Mouse (Mus musculus) lung, embryonic 14.5 days (tissue): ENCODE measurements around the gene Cish. TPM values are rescaled to one million over a fixed set of nuclear protein-coding genes. Genes with fewer than 3 reads are reported as not detected.
A peak's percentile ranks its signal among the peaks of the same experiment; 100 is the strongest.

Experiments
- ATAC-seq: fragments of 200-750 bp; cut with Nextera tagmentation; 2 replicates; pipeline ENCODE4 v1.8.0; 2017; ENCODE audit warnings: mild to moderate bottlenecking, moderate TSS enrichment, moderate library complexity; ENCODE audit not compliant: insufficient read depth
- DNase-seq: peaks from one replicate; pipeline ENCODE4 v3.0.0-alpha.2; 2015
- H3K27ac ChIP-seq: fragments of 300-500 bp; sonication (generic); 2 replicates; pipeline ENCODE4 v1.5.1; 2014; ENCODE audit warnings: low read depth, mild to moderate bottlenecking, moderate library complexity
- H3K27me3 ChIP-seq: fragments of 300-500 bp; sonication (generic); 2 replicates; pipeline ENCODE4 v1.6.1; 2014; ENCODE audit warnings: low read length, control low read depth; ENCODE audit not compliant: insufficient read depth
- H3K36me3 ChIP-seq: fragments of 300-500 bp; sonication (generic); 2 replicates; pipeline ENCODE4 v1.6.1; 2014; ENCODE audit warnings: control low read depth; ENCODE audit not compliant: insufficient read depth
- H3K4me1 ChIP-seq: fragments of 300-500 bp; sonication (generic); 2 replicates; pipeline ENCODE4 v1.6.1; 2014; ENCODE audit warnings: antibody characterized with exemption, control low read depth; ENCODE audit not compliant: insufficient read depth
- H3K4me2 ChIP-seq: fragments of 300-500 bp; sonication (generic); 2 replicates; pipeline ENCODE4 v1.6.1; 2014; ENCODE audit warnings: mild to moderate bottlenecking
- H3K4me3 ChIP-seq: fragments of 300-500 bp; sonication (generic); 2 replicates; pipeline ENCODE4 v1.5.1; 2014; ENCODE audit warnings: low read depth, low read length
- H3K9ac ChIP-seq: fragments of 300-500 bp; sonication (generic); 2 replicates; pipeline ENCODE4 v1.6.1; 2014
- H3K9me3 ChIP-seq: fragments of 300-500 bp; sonication (generic); 2 replicates; pipeline ENCODE4 v1.6.1; 2016; ENCODE audit warnings: low read depth, low read length, control low read depth
- CTCF ChIP-seq: IDR thresholded peaks from 2 replicates; pipeline ENCODE4 v1.5.1; 2016; ENCODE audit warnings: antibody characterized with exemption, low read depth
- WGBS: fragments of 180-500 bp; shearing (Covaris S2); extraction: QIAGEN DNeasy Blood & Tissue Kit; methylation state at CpG from one replicate; pipeline ENCODE4 v1.1.7; 2014; 5-methylcytosine and 5-hydroxymethylcytosine counted together
- polyA plus RNA-seq: library from polyadenylated mRNA; unstranded; fragments of >200 nt; fragmentation: Nextera tagmentation; extraction: Ambion mirVana; gene quantifications from 2 replicates; pipeline ENCODE4 v1.2.1, GENCODE M21; 2014

Cish gene
- polyA plus RNA-seq, 1 experiment from 2014 or later = 8.5 TPM

DNA sequence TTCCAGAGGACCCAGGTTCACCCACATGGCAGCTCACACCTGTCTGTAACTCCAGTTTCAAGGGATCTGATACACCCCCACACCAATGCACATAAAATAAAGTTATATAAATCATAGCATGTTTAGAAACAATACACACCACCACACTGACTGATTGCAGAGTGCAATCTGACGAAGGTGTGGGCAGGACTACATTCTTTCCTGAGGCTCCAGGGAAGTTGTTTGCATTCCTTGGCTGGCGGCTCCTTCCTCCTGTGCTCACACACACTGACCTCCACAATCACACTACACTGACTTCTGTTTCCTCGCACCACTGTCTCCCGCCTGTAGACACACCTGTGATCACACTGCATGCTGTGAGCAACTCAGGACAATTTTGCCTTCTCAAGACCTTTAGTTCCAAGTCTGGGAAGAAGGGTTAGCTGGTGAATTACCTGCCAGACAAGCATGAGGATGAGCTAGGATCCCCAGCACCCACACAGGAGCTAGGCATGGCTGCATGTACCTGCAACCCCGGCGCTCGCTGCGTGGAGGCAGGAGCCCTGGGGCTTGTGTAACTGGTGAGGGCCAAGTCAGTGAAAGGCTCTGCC lies 26.7 kb downstream of the Cish start:
- Histone ChIP-seq H3K27ac (no peak overlapping the region), H3K9ac (no peak overlapping the region), H3K4me2 (no peak overlapping the region), H3K4me3 (no peak overlapping the region), H3K9me3 (no peaks in the 10 kb centered on the region), H3K27me3 (no peaks in the 10 kb centered on the region), H3K36me3 (no peaks in the 10 kb centered on the region), H3K4me1 (no peaks in the 10 kb centered on the region)
- no peak for DNase-seq
- 67% methylated on average over 8 of the region's 8 CpGs for WGBS
- no peak for TF ChIP-seq CTCF
- no peak for ATAC-seq

- no peak overlapping the region for H3K4me2 ChIP-seq
- no peak for ATAC-seq
- no peak for TF ChIP-seq CTCF
These were observed 27.7 kb downstream of the Cish start for GRCm38 (mm10) chr9:107323558-107323957.

DNA sequence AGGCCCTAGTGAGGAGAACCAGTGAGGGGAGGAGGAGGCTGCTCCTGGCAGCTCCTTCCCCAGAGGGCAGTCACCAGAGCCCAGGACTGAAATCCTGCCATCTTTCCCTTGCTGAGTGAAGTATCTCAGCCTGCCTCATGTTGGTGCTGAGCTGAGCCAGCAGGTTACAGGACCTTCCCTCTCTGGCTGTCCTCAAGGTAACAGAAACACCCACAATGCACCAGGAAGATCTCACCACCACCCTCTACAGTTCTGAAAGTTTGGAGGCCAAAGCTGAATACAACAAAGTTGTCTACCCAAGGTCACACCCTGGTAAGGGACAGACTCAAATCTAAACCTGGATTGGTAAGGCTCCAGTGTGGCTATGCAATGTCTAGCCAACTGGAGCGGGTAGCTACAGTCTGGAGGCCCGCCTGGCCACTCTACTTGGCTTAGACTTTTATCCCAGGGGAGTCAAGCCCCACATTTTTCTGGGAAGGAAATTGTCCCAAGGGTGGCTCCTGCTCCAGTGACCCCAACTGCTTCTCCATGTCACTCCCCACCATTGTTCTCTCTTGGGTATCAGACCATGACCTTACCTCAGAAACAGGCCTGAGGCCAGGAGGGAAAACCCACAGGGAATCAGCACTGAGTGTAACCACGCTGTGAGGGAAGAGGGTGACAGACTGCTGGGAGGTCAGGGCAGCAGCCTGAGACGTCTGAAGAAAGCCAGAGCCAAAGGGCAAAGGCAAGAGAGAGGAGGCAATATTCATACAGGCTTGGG lies 29.2 kb downstream of the Cish start:
- Histone ChIP-seq H3K27me3 (no peaks in the 10 kb centered on the region), H3K4me3 (no peak overlapping the region), H3K9ac (no peak overlapping the region), H3K27ac (no peak overlapping the region), H3K9me3 (no peaks in the 10 kb centered on the region), H3K36me3 (no peaks in the 10 kb centered on the region), H3K4me1 (no peaks in the 10 kb centered on the region), H3K4me2 (no peak overlapping the region)
- DNase-seq (no peak), ATAC-seq (no peak)
- WGBS = 55% methylated on average over 4 of the region's 4 CpGs
- TF ChIP-seq CTCF = no peak

More at GRCm38 (mm10) chr9:107323558-107323957, 27.7 kb downstream of the Cish start:
- H3K36me3 ChIP-seq = no peaks in the 10 kb centered on the region
- H3K27ac ChIP-seq = no peak overlapping the region
- H3K9me3 ChIP-seq = no peaks in the 10 kb centered on the region
- no peak overlapping the region for H3K9ac ChIP-seq
- no peaks in the 10 kb centered on the region for H3K4me1 ChIP-seq
- WGBS = 55% methylated on average over 6 of the region's 6 CpGs
- H3K4me3 ChIP-seq = no peak overlapping the region
- H3K27me3 ChIP-seq = no peaks in the 10 kb centered on the region
- DNase-seq = peak; percentile 34

DNA sequence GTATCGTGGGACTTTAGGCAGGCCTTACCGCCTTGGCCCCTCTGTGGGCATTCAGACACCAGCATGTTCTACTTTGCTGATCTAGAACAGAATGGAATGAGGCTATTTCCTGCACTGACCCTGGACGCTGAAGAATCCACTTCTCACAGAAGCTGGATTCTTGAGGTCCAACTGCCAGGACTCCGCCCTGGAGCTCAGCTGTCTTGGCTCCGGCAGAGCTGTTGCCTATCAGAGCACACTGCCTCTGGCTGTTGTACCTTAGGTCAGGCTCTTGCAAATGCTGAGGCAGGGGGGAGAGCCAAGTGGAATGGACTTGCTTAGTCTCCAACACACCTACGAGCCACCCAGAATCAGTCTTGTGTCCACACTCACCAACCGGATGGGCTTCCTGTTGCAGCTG lies 30.1 kb downstream of the Cish start:
- Histone ChIP-seq H3K4me1 (no peaks in the 10 kb centered on the region), H3K9me3 (no peaks in the 10 kb centered on the region), H3K9ac (no peak overlapping the region), H3K27me3 (no peaks in the 10 kb centered on the region), H3K4me2 (no peak overlapping the region), H3K36me3 (no peaks in the 10 kb centered on the region), H3K27ac (no peak overlapping the region), H3K4me3 (no peak overlapping the region)
- DNase-seq = no peak
- no peak for ATAC-seq
- TF ChIP-seq CTCF = no peak
- WGBS = 75% methylated on average over 7 of the region's 7 CpGs

DNA sequence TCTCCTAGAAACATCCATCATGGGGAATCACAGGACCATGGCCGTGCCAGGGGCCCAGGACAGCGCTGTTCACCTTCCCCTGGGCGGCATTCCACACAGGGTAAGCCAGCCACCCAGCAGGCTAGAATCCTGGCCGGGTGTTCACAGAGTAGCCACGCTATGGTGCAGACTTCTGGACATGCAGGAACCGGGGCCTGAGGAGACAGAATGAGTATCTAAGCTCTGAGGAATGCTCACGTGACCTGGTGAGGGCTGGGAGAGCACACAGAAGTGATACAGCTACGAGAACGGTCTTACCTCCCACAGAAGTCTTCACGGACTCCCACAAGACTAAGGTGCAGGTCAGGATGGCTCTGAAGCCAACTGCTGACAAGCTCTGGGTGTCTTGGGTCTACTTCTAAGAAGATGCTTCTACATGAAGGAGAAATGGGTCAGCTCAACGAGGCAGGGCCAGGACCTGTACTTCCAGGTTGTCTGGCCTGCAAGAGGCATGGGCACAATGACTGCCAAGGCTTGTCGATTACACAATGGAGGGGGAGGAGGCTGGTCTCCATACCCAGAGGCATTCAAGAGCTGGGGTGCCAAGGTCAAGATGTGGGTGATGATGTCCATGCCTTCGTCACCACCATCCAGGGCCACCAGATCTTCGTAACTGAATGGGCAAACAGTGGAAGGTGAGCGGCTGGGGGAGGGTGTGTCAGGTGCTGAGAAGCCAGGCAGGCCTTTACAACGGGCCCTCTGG lies 32.2 kb downstream of the Cish start:
- TF ChIP-seq CTCF = no peak
- H3K9ac ChIP-seq = no peak overlapping the region
- H3K36me3 ChIP-seq = peaks cover 2% of the 10 kb centered on the region; the same call in 1 of the 2 replicates
- no peak overlapping the region for H3K27ac ChIP-seq
- no peaks in the 10 kb centered on the region for H3K4me1 ChIP-seq
- ATAC-seq (no peak), DNase-seq (no peak)
- no peak overlapping the region for H3K4me3 ChIP-seq
- H3K27me3 ChIP-seq = no peaks in the 10 kb centered on the region
- WGBS = 81% methylated on average over 16 of the region's 16 CpGs
- H3K4me2 ChIP-seq = no peak overlapping the region
- H3K9me3 ChIP-seq = no peaks in the 10 kb centered on the region

DNA sequence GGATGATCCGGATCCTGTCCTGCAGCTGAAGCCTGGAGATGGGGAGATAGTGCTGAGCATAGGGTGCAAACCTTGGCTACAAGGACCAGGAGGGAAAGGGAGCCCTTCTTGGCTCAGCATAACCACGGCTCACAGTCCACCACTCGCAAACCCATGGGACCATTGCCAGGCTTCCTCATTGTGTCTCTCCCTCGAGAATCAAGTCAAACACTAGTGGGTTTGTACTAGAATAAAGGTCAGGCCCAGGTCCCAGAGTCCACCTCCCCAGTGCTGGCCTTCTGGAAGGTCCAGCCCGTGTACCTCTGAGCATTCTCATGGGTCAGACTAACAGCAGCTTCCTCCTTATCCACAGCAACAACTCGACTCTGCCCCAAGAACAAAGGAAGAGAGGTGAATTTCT lies 35.0 kb downstream of the Cish start:
- no peak for TF ChIP-seq CTCF
- ATAC-seq (no peak), DNase-seq (no peak)
- H3K9ac ChIP-seq = no peak overlapping the region
- H3K9me3 ChIP-seq = no peaks in the 10 kb centered on the region
- no peak overlapping the region for H3K4me3 ChIP-seq
- no peak overlapping the region for H3K4me2 ChIP-seq
- H3K27ac ChIP-seq = no peak overlapping the region
- H3K36me3 ChIP-seq = peaks cover 2% of the 10 kb centered on the region; the same call in 1 of the 2 replicates
- 68% methylated on average over 6 of the region's 6 CpGs for WGBS
- no peaks in the 10 kb centered on the region for H3K4me1 ChIP-seq
- H3K27me3 ChIP-seq = no peaks in the 10 kb centered on the region

- H3K4me1 ChIP-seq = peaks cover 6% of the 10 kb centered on the region; the same call in 1 of the 2 replicates
- H3K27ac ChIP-seq = no peak overlapping the region
- H3K9me3 ChIP-seq = no peaks in the 10 kb centered on the region
- ATAC-seq = no peak
- DNase-seq = no peak
- H3K27me3 ChIP-seq = no peaks in the 10 kb centered on the region
- TF ChIP-seq CTCF = no peak
- no peak overlapping the region for H3K4me2 ChIP-seq
- 34% methylated on average over 2 of the region's 2 CpGs for WGBS
- no peak overlapping the region for H3K9ac ChIP-seq
- H3K4me3 ChIP-seq = no peak overlapping the region
- H3K36me3 ChIP-seq = peaks cover 2% of the 10 kb centered on the region; the same call in 1 of the 2 replicates
These were observed 37.9 kb downstream of the Cish start for GRCm38 (mm10) chr9:107333686-107334085.
